Mouse (Mus musculus) lung, adult 18-20 months (tissue): ENCODE data around the gene Fam19a2.
A peak's percentile ranks its signal among the peaks of the same experiment; 100 is the strongest.

Experiments used
- DNase-seq, 2 experiments: peaks; one replicate each; pipeline ENCODE4 v3.0.0; 2022; ENCODE audit warnings: mixed read lengths in 2 of 2

Gene Fam19a2

GRCm38 (mm10) chr10:123263876-123264309, at the start of gene Fam19a2:
TSS of gene Fam19a2 (plus strand) at chr10:123263996.
- peak; percentile 4 to 44 for DNase-seq

DNA sequence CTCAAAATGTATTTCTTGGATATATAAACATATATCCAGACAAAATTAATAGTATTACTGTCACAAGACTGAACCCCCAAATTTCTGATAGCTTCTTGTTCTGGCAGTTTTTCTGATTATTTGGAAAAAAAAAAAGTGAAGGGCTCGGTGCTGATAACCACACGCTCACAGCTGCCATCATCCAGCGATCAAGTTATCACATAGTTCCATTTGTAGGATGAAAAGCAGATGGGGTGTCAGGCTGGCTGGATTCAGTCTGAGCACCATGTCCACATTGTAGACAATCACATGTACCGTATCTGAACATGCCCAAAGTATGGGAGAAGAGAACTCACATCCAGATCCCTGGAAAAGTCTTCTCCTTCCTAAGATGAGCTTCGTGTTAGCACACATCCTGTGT, 41.0 kb upstream of the Fam19a2 start:
- no peak for DNase-seq

GRCm38 (mm10) chr10:123229420-123229819, 34.4 kb upstream of the Fam19a2 start:
- DNase-seq, result no peak

- DNase-seq, result no peak
Observed at GRCm38 (mm10) chr10:123248063-123248462, 15.7 kb upstream of the Fam19a2 start.

DNA sequence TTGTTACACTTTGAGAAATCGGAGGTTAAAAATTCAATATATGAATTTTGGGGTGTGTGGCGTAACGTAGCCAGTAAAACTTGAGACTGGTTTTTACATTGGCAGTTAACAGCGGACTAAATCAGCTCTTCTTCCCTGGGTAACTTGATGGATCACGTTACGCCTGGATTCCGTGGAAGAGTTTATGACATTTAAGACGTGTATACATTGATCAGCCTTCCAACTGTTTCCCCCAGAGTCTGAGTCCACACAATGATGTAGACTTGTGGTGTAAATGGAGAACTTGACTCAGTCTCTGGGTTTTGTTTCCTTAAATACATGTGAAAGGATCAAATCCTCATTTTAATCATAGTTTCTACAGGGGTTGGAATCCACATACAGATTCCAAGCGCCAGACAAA, 11.9 kb upstream of the Fam19a2 start:
- DNase-seq, result no peak

DNA sequence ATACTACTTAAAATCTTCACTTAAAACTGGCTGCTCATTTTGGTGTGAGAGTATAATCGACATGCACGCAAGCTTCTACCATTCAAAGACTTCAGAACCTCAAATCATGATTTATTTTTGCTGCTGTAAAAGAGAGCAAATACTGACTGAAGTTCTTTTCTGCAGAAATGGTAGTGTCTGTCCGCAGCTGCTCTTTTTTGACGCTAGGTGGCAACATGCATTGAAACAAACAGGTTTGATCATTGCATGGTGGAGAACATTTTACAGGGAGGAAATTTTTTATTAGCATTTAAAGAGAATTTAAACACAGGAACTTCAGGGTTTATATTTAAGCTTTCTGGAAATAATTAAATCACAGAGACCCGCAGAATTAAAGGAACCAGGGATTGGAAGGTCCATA, 9.5 kb upstream of the Fam19a2 start:
- DNase-seq, result no peak

GRCm38 (mm10) chr10:123255674-123256348, 8.0 kb upstream of the Fam19a2 start:
- no peak for DNase-seq

DNA sequence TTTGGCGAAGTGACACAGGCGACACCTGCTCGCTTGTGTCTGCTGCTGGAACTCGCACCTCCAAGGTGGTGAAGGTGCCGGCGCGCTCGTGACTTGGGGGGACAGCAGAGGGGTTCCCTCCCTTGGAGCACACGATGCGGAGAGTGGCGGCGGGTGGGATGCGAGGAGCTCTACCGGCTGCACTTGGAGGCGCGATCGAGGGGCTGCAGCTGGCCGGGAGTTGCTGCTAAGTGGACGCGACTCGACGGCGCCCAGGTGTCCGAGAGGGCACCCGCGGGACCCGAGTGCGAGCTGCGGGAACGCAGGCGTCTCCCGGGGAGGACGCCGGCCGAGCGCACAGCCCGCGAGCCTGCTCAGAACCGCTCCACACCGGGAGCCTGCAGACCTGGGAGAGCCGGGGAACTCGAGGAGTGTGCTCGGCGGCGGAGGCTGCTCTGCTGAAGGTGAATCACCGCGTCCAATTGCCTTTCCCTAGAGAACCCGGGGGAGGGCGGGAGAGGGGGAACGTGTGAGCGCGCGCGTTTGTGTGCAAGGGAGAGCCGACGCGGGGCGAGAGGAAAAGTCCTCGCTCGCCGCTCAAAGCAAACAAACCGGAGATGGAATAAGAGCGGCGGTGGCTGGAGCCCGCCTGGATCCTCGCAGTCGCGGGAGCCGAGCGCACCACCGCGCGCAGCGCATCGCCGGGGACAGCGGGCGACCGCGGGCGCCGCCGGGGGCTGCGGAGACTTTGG, 830 bp downstream of the Fam19a2 start:
- DNase-seq, result peak in 1 of 2 experiments; percentile 4

- DNase-seq, result no peak
Observed at GRCm38 (mm10) chr10:123265241-123265790, 1.5 kb downstream of the Fam19a2 start.

DNA sequence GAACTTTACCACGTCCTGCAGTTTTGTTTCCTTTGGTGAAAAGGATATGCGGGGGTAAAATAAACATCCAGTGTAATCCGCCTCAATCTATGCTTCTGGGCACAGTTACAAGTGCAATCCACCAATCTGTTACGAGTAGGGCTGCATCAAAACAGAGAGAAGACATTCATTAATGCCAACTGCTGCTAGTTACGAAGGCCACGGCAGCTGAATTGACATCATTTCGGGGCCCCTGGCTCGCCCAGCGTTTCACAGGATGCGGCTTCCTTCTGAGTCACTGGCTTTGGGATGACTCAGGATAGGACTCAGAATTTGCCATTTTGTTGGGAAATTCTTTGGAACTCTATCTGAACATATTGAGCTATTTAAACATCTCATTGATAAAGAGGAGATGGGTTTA, 4.8 kb downstream of the Fam19a2 start:
- DNase-seq, result no peak

- DNase-seq, result no peak
Observed at GRCm38 (mm10) chr10:123274554-123274953, 10.8 kb downstream of the Fam19a2 start.

GRCm38 (mm10) chr10:123307300-123307699, 43.5 kb downstream of the Fam19a2 start:
- DNase-seq, result no peak

- DNase-seq, result no peak
Observed at GRCm38 (mm10) chr10:123326271-123326670, 62.5 kb downstream of the Fam19a2 start.

DNA sequence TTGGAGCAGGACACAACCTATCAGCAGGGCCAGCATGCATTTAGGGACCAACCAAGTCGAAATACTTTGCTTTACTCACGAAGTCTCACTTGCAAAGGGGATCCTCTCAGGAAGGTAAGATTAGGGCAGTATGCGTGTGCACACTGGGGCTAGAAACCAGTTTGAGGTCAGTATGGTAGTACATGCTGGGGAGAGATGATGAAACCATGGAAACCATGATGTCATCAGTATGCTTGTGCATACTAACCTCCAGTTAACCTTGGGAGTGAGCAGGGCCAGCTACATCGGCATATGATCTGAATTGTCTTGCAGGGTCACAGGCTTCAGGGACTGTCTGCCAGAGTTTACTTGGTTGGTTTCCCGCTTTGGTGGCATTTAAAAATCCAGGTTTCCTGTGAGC, 77.5 kb downstream of the Fam19a2 start:
- no peak for DNase-seq

DNA sequence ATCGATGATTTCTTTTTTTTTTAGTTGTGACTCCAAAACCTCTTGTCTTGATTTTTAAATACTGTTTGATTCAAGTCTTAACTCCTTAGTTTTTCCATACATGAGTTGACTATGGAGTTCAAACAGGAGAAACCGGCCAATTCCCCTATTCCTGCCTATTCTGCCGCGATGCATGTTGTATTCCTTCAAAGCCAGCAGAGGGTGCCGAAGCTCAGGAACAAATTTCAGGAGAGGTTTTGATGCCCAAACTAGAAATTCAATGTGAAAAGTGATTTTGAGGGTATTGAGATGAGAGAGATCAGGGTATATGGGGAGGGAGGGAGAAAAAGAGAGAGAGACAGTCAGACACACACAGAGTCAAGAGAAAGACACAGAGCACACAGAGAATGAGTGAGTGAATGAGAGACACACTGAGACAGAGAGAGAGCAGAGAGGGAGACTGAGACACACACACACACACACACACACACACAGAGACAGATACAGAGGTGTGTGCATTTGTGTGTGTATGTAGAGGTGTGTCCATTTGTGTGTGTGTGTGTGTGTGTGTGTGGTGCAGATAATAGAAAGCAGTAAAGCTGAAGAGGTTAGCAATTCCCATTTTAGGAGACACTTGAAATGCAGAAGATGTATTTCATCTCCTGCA, 78.9 kb downstream of the Fam19a2 start:
- DNase-seq, result no peak

- DNase-seq, result no peak
Observed at GRCm38 (mm10) chr10:123346301-123346700, 82.5 kb downstream of the Fam19a2 start.

GRCm38 (mm10) chr10:123353667-123354066, 89.9 kb downstream of the Fam19a2 start:
- no peak for DNase-seq

DNA sequence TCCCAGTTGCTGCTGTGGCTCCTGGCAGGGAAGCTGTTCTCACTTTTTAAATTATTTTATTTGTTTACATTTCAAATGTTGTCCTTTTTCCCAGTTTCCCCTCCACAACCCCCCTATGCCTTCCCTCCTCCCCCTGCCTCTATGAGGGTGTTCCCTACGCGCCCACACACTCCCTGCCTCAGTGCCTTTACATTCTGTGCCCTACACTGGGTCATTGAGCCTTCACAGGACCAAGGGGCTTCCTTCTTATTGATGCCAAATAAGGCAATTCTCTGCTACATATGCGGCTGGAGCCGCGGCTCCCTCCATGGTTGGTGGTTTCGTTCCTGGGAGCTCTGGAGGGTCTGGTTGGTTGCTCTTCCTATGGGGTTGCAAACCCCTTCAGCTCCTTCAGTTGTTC, 93.2 kb downstream of the Fam19a2 start:
- no peak for DNase-seq

DNA sequence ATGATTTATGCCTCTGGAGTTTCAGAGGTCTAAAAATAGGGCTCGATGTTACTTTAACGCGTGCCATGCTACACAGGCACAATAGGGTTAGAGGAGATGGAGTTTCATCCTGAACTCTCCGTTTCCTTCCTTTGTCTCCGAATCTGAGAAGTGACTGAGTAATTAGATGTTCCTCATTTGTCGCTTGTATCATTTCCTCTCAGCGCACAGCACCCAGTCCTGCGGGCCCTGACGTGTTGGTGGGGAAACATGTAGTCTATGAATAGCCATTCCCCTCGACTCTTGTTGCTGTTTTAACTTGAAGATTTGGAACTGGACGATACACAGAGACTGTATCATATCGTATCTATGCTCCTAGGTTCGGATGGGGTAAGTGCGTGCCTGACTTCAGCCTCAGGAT, 96.7 kb downstream of the Fam19a2 start:
- no peak for DNase-seq

- DNase-seq, result no peak
Observed at GRCm38 (mm10) chr10:123364628-123365027, 100.8 kb downstream of the Fam19a2 start.

DNA sequence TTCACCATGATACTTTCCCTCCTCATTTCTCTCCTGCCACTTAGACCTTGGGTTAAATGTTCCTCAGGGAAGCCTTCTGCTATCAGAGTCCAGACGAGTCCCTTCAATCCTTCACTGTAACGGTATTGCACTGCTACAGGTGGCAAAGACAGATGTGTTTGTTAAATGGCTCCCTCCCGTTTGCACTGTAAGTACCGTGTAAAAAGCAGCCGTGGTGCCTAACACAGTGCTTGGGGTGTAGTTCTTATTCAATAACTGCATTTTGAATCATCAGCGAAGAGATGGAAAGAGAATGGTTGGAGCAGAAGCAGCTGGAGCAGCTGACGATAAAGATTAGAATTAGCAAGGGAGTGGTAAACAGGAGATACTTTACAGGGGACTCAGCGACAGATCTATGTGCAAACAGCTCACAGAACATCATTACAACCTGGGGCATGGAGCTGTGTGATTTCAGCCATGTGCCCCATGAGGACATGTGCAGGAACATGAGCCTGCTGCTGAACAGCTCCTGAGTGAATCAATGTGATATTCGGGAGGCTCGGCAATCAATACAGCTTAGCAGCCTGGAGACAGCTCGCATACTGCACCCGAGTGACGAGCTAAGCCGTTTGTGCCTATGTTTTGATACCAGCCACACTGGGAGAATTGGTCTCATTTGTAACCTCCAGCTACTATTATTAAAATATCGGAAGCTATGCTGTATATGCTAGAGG, 103.5 kb downstream of the Fam19a2 start:
- no peak for DNase-seq

DNA sequence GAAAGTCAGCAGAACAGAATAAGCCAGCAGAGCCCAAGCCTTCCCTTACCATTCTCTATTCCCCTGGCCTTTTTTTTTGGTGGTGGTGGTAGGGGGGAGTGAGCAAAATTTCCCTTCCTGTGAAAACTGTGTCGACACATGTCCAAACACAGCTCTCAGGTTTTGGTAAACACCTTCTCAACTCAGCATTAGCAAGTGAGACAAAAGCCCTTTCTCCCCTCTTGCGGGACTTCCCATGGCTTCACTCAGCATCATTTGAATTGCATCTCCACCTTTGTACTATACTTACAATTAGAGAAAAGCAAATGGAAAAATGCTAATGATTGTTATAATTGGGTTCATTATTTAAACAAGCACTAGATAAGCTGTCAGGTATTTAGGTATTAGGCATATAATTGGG, 119.5 kb downstream of the Fam19a2 start:
- DNase-seq, result no peak

GRCm38 (mm10) chr10:123385641-123386040, 121.8 kb downstream of the Fam19a2 start:
- no peak for DNase-seq
